Mouse (Mus musculus) cerebellum, adult 2 months (tissue): ENCODE results near the gene Rlf.

Experiments used
- CTCF ChIP-seq: fragments of 200-500 bp; IDR thresholded peaks from 2 replicates; pipeline ENCODE4 v1.5.1; 2011; ENCODE audit warnings: low read depth, mild to moderate bottlenecking, control low read depth, low read length, moderate library complexity, borderline replicate concordance; ENCODE audit not compliant: insufficient read depth
- POLR2A ChIP-seq: fragments of 200-500 bp; IDR thresholded peaks from 2 replicates; pipeline ENCODE4 v1.6.1; 2011; ENCODE audit warnings: low read length, control low read depth, borderline replicate concordance; ENCODE audit not compliant: insufficient read depth

DNA sequence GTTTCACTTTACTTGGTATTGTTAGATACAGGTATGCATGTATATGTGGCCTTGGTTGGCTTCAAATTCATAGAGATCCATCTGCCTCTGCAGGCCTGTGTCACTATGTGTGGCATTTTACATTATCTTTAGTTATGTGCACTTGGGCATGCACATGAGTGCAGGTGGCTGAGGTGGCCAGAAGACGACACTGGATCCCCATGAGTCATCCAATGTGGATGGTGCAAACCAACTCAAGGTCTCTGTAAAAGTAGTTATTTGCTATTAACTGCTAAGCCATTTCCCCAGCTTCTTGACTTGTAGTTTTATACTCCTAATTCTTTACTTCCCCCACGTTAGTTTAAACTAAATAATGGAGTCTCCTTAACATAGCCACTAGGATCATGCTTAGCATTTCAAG, 22.6 kb downstream of the Rlf start:
- TF ChIP-seq CTCF (no peak), POLR2A (no peak)
